Mouse (Mus musculus): ENCODE data around the gene Adcy1. TPM values are rescaled to one million over a fixed set of nuclear protein-coding genes. Genes with fewer than 3 reads are reported as not detected.
A peak's percentile ranks its signal among the peaks of the same experiment; 100 is the strongest.
"Not testable (repeated sequence)": the region's sequence is repeated elsewhere in the genome, so short reads cannot be mapped to it uniquely, and the experiment has no call there.

The Adcy1 gene
- polyA plus RNA-seq, 1 experiment, result 0.40 TPM

DNA sequence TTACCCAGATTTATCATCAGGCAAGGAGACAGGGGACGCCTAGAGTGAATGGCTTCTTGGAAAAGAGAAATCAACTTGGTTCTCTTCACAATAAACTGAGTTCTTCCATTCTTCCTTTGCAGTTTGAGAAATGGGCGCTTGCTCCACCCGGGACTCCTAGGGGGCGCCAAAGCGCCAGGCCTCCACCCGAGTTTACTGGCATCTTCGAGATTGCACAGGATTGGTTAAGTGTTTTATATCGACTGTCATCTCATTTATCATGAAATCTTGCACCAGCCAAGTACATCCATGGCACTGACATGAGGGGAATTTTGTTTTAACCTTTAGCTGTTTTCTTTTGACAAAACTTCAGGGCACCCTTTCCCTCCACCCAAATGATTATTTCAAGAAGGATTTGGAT, 152.4 kb downstream of the Adcy1 start:
- WGBS, result 5% methylated on average over 8 of the region's 8 CpGs
- H3K27ac ChIP-seq (ENCODE audit: control insufficient read depth, insufficient read depth, low read depth, low read length, poor library complexity), result no peak overlapping the region
- no peak for TF ChIP-seq POLR2A (IDR thresholded peaks at IDR 0.05; ENCODE audit: borderline replicate concordance, control insufficient read depth, low read depth, low read length)
- TF ChIP-seq CTCF (IDR thresholded peaks at IDR 0.05; ENCODE audit: control insufficient read depth, insufficient read depth, low read length), result peak; percentile 22; the same call in 1 of the 2 replicates
- H3K4me1 ChIP-seq (ENCODE audit: control insufficient read depth, insufficient read depth, low read length), result no peaks in the 10 kb centered on the region
- H3K4me3 ChIP-seq (replicated peaks; ENCODE audit: control insufficient read depth, low read depth, low read length), result no peak overlapping the region

DNA sequence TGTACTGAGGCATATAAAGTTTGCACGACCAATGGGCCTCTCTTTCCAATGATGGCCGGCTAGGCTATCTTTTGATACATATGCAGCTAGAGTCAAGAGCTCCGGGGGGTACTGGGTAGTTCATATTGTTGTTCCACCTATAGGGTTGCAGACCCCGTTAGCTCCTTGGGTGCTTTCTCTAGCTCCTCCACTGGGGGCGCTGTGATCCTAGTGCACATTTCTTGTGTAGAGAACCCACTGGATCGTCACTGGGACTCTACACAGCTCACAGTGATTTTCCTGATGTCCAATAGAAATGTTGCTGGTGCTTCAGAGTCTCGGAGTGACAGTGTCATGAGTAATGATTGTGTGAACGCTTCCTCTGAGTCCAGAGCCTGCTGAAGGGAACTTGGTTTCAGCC, 158.5 kb downstream of the Adcy1 start:
- not testable (repeated sequence) for H3K27ac ChIP-seq (ENCODE audit: control insufficient read depth, insufficient read depth, low read depth, low read length, poor library complexity); H3K4me3 ChIP-seq (replicated peaks; ENCODE audit: control insufficient read depth, low read depth, low read length); H3K4me1 ChIP-seq (ENCODE audit: control insufficient read depth, insufficient read depth, low read length)
- 66% methylated on average over 8 of the region's 8 CpGs for WGBS

DNA sequence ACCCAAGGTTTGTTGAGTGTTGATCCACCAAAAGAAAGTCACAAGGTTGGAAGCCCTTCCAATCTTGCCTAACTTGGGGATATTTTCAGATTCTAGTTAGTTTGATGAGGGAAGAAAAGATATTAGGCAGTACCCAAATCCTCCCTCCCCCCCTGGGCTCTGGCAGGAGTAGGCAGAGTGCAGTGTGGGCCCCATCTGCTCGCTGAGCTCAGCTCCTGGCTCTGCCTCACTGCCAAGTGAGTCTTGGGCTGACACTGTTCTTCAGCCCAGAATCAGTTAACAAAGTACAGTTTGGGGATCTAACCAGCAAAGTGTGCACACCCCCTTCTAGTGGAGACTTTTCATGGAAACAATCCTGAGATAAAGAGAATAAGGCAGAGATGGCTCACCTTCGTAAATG, 162.9 kb downstream of the Adcy1 start:
- WGBS, result 62% methylated on average over 2 of the region's 2 CpGs
- TF ChIP-seq CTCF (IDR thresholded peaks at IDR 0.05; ENCODE audit: control insufficient read depth, insufficient read depth, low read length) (no peak), POLR2A (IDR thresholded peaks at IDR 0.05; ENCODE audit: borderline replicate concordance, control insufficient read depth, low read depth, low read length) (no peak)
- Histone ChIP-seq H3K27ac (ENCODE audit: control insufficient read depth, insufficient read depth, low read depth, low read length, poor library complexity) (no peak overlapping the region), H3K4me1 (ENCODE audit: control insufficient read depth, insufficient read depth, low read length) (no peaks in the 10 kb centered on the region), H3K4me3 (replicated peaks; ENCODE audit: control insufficient read depth, low read depth, low read length) (no peak overlapping the region)

DNA sequence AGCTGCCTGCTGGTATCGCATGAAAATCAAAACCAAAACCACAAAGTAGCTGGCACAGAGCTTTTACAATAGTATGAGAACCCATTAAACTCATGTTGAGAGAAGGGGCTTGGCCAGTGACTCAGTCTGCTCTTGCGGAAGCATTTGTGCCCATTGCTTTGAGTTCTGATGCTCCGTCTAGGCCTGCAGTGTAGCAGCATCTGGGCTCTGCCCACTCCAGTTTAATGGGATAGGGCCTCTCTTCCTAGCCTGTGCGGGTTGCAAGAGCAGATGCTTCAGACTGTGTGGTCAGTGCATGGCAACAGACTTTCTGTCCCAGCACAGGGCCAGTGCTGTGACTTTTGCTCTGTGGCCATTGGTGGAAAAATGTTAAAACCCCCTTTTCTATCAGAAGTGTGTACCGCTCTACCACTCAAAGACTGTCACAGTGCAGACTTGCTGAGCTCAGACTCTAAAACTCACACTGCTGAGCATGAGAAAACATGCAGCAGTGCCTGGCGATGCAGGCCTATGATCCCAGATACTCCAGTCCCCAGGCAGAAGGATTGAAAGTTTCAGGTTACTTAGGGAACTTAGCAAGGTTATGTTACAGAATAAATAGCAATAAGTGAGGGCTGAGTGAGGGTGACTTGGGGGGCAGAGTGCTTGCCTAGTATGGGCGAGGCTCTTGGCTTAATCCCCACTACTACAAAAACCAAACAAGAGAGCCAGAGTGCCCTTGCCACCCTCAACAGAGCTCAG, 163.7 kb downstream of the Adcy1 start:
- H3K4me1 ChIP-seq (ENCODE audit: control insufficient read depth, insufficient read depth, low read length), result no peaks in the 10 kb centered on the region
- no peak for TF ChIP-seq POLR2A (IDR thresholded peaks at IDR 0.05; ENCODE audit: borderline replicate concordance, control insufficient read depth, low read depth, low read length)
- TF ChIP-seq CTCF (IDR thresholded peaks at IDR 0.05; ENCODE audit: control insufficient read depth, insufficient read depth, low read length), result no peak
- H3K27ac ChIP-seq (ENCODE audit: control insufficient read depth, insufficient read depth, low read depth, low read length, poor library complexity), result no peak overlapping the region
- WGBS, result 78% methylated on average over 7 of the region's 7 CpGs
- H3K4me3 ChIP-seq (replicated peaks; ENCODE audit: control insufficient read depth, low read depth, low read length), result no peak overlapping the region

DNA sequence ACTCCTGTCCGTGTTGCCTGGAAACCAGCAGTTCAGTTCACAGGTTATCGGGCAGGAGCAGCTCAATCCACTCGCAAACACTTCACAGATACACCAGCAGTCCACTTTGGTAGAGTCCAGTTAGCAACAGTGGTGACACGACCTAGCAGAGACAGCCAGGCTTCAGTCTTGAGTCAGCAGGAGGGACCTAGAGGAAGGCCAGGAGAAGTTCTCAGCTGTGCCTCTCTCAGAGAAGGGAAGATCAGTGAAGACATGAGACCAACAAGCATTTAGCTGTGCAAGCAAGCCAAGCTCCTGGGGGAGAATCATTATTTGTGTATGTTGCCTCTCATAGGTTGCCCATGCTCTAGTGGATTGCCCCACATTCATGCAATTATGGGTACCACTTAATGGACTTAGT, 164.8 kb downstream of the Adcy1 start:
- Histone ChIP-seq H3K27ac (ENCODE audit: control insufficient read depth, insufficient read depth, low read depth, low read length, poor library complexity) (no peak overlapping the region), H3K4me1 (ENCODE audit: control insufficient read depth, insufficient read depth, low read length) (no peaks in the 10 kb centered on the region), H3K4me3 (replicated peaks; ENCODE audit: control insufficient read depth, low read depth, low read length) (no peak overlapping the region)
- WGBS, result 74% methylated on average over 4 of the region's 4 CpGs
- no peak for TF ChIP-seq CTCF (IDR thresholded peaks at IDR 0.05; ENCODE audit: control insufficient read depth, insufficient read depth, low read length)
- TF ChIP-seq POLR2A (IDR thresholded peaks at IDR 0.05; ENCODE audit: borderline replicate concordance, control insufficient read depth, low read depth, low read length), result no peak

Other genes starting within 250 kb of the Adcy1 start
- gene Gm11983, start 225.8 kb upstream of the Adcy1 start, polyA plus RNA-seq (2011; ENCODE audit: insufficient read depth, insufficient read length, low replicate concordance, missing spikeins), result not detected in 2 replicates
- not detected in 2 replicates for gene Gm11985, start 125.1 kb downstream of the Adcy1 start, polyA plus RNA-seq (2011; ENCODE audit: insufficient read depth, insufficient read length, low replicate concordance, missing spikeins)
- gene Igfbp1, start 134.3 kb downstream of the Adcy1 start, polyA plus RNA-seq (2011; ENCODE audit: insufficient read depth, insufficient read length, low replicate concordance, missing spikeins), result not detected in 2 replicates
- 2.8 and 15.1 TPM in 2 replicates for gene Igfbp3, start 150.4 kb downstream of the Adcy1 start, polyA plus RNA-seq (2011; ENCODE audit: insufficient read depth, insufficient read length, low replicate concordance, missing spikeins)